In genomic region chr5:15053606-15053962, GRCm38 (mm10) we compare ENCODE assay signal across 16 mouse cellular contexts. TPM values are rescaled to one million over a fixed set of nuclear protein-coding genes. Genes with fewer than 3 reads are reported as not detected.
A peak's percentile ranks its signal among the peaks of the same experiment; 100 is the strongest.
DNase-seq lines count a peak whose midpoint lies in the region; ATAC-seq and TF ChIP-seq lines count a peak whose summit lies in the region.
"Not testable (repeated sequence)": the region's sequence is repeated elsewhere in the genome, so short reads cannot be mapped to it uniquely, and the experiment has no call there.
"Had no signal": no experiment of that assay in that cellular context is flagged by ENCODE, and none has a peak within 500 bp of the region (broad histone marks: within the 10 kb centered on the region; RNA-seq: fewer than 3 reads in every experiment).

No protein-coding gene starts in this region.

- H3K4me3 ChIP-seq in G1E (ENCODE audit: low read depth, low read length); forebrain, embryonic 11.5 days (ENCODE audit: low read depth, low read length); heart, embryonic 16.5 days (ENCODE audit: low read length); intestine, embryonic 14.5 days (ENCODE audit: low read depth, low read length); kidney, postnatal 0 days (replicated peaks; ENCODE audit: low read depth, low read length); liver, embryonic 12.5 days; neural tube, embryonic 12.5 days: not testable (repeated sequence)

- not testable (repeated sequence) for H3K27me3 ChIP-seq in G1E (ENCODE audit: insufficient read depth, low read length); forebrain, embryonic 11.5 days (ENCODE audit: control insufficient read depth, insufficient read depth, low read length); heart, embryonic 16.5 days (ENCODE audit: control insufficient read depth, insufficient read depth, low read length); intestine, embryonic 14.5 days (replicated peaks; ENCODE audit: control insufficient read depth, insufficient read depth, low read length); kidney, postnatal 0 days (ENCODE audit: insufficient read depth, low read length); liver, embryonic 12.5 days (replicated peaks); neural tube, embryonic 12.5 days (replicated peaks)

- H3K9me3 ChIP-seq in G1E (replicated peaks); intestine, embryonic 14.5 days (ENCODE audit: control insufficient read depth, low read length); kidney, postnatal 0 days (replicated peaks; ENCODE audit: low read length): not testable (repeated sequence)
- H3K9me3 ChIP-seq in forebrain, embryonic 11.5 days (ENCODE audit: control insufficient read depth, low read length) = peaks cover 11% of the 10 kb centered on the region
- H3K9me3 ChIP-seq in heart, embryonic 16.5 days (replicated peaks; ENCODE audit: control insufficient read depth, low read length) = peaks cover 16% of the 10 kb centered on the region
- peaks cover 16% of the 10 kb centered on the region for H3K9me3 ChIP-seq in liver, embryonic 12.5 days (replicated peaks)
- peaks cover 31% of the 10 kb centered on the region for H3K9me3 ChIP-seq in neural tube, embryonic 12.5 days

- WGBS in forebrain, embryonic 11.5 days = 85% methylated on average over 7 of the region's 8 CpGs
- 77% methylated on average over 7 of the region's 8 CpGs for WGBS in heart, embryonic 16.5 days
- 85% methylated on average over 7 of the region's 8 CpGs for WGBS in intestine, embryonic 14.5 days
- 84% methylated on average over 7 of the region's 8 CpGs for WGBS in kidney, postnatal 0 days
- 63% methylated on average over 8 of the region's 8 CpGs for WGBS in liver, embryonic 12.5 days (ENCODE audit: insufficient replicate concordance)
- WGBS in neural tube, embryonic 12.5 days = 79% methylated on average over 8 of the region's 8 CpGs

- H3K9ac ChIP-seq in forebrain, embryonic 11.5 days (ENCODE audit: low read length); heart, embryonic 16.5 days (ENCODE audit: low read length); intestine, embryonic 14.5 days (ENCODE audit: low read length); kidney, postnatal 0 days (ENCODE audit: low read depth, low read length); liver, embryonic 12.5 days; neural tube, embryonic 12.5 days: not testable (repeated sequence)

- ATAC-seq in G1E (ENCODE audit: extremely low read depth, insufficient number of reproducible peaks, low FRiP score, poor library complexity, severe bottlenecking) = peak; percentile 8; the same call in 1 of the 2 replicates
- peak; percentile 69 for ATAC-seq in forebrain, embryonic 11.5 days (replicated peaks; ENCODE audit: low FRiP score)
- ATAC-seq in heart, embryonic 16.5 days (replicated peaks; ENCODE audit: extremely low read depth, insufficient read depth, low FRiP score) = peak; percentile 49; the same call in 1 of the 2 replicates
- peak; percentile 40; the same call in 1 of the 2 replicates for ATAC-seq in intestine, embryonic 14.5 days (replicated peaks; ENCODE audit: low FRiP score, low TSS enrichment, low read depth)
- ATAC-seq in kidney, postnatal 0 days (replicated peaks; ENCODE audit: low FRiP score, low read depth) = peak; percentile 54; the same call in 1 of the 2 replicates
- ATAC-seq in liver, embryonic 12.5 days = peak; percentile 40; the same call in 1 of the 2 replicates
- peak; percentile 58 for ATAC-seq in neural tube, embryonic 12.5 days (ENCODE audit: low FRiP score, low read depth)

- not testable (repeated sequence) for H3K4me2 ChIP-seq in forebrain, embryonic 11.5 days (ENCODE audit: low read depth, low read length, severe bottlenecking); heart, embryonic 16.5 days (ENCODE audit: low read depth, low read length); intestine, embryonic 14.5 days (ENCODE audit: low read length); kidney, postnatal 0 days (ENCODE audit: low read length); liver, embryonic 12.5 days; neural tube, embryonic 12.5 days (replicated peaks)

- DNase-seq in G1E (ENCODE audit: low spot score); forebrain, embryonic 11.5 days (ENCODE audit: low spot score); intestine, embryonic 14.5 days (ENCODE audit: low spot score); kidney, postnatal 0 days (ENCODE audit: low spot score): not testable (repeated sequence)

- H3K27ac ChIP-seq in forebrain, embryonic 11.5 days (ENCODE audit: low read depth, low read length); heart, embryonic 16.5 days (ENCODE audit: low read length); intestine, embryonic 14.5 days (ENCODE audit: low read depth); kidney, postnatal 0 days; liver, embryonic 12.5 days; neural tube, embryonic 12.5 days: not testable (repeated sequence)

- H3K36me3 ChIP-seq in G1E (replicated peaks); forebrain, embryonic 11.5 days (ENCODE audit: control insufficient read depth, insufficient read depth, low read length); heart, embryonic 16.5 days (ENCODE audit: control insufficient read depth, insufficient read depth); intestine, embryonic 14.5 days (ENCODE audit: control insufficient read depth, insufficient read depth, low read length); kidney, postnatal 0 days (ENCODE audit: insufficient read depth, low read length); liver, embryonic 12.5 days; neural tube, embryonic 12.5 days: not testable (repeated sequence)

- not testable (repeated sequence) for TF ChIP-seq CTCF in G1E (IDR thresholded peaks at IDR 0.05; ENCODE audit: low read depth, low read length); kidney, postnatal 0 days (IDR thresholded peaks at IDR 0.05; ENCODE audit: low read depth)

- H3K4me1 ChIP-seq in G1E (ENCODE audit: insufficient read depth, low read depth, low read length); forebrain, embryonic 11.5 days (replicated peaks; ENCODE audit: control insufficient read depth, insufficient read depth, low read length); heart, embryonic 16.5 days (ENCODE audit: control insufficient read depth, insufficient read depth, low read length); intestine, embryonic 14.5 days (replicated peaks; ENCODE audit: control insufficient read depth, insufficient read depth, low read length); kidney, postnatal 0 days (replicated peaks; ENCODE audit: insufficient read depth, low read length); liver, embryonic 12.5 days; neural tube, embryonic 12.5 days: not testable (repeated sequence)

RNA-seq across cellular contexts. Expression of gene Gm17019, which starts 20.8 kb away (rescaled TPM):
- total RNA-seq in G1E (2014; fragmentation: Nextera tagmentation) (not detected in 2 replicates), G1E (2017) (not detected in 2 replicates)
- not detected in 2 replicates for polyA plus RNA-seq in G1E (2012)
- not detected in 2 replicates for polyA plus RNA-seq in forebrain, embryonic 11.5 days (2014; fragmentation: Nextera tagmentation; extraction: Ambion mirVana)
- polyA plus RNA-seq in heart, embryonic 16.5 days (2015; fragmentation: Nextera tagmentation; extraction: Ambion mirVana) = not detected in 2 replicates
- polyA plus RNA-seq in intestine, embryonic 14.5 days (2014; fragmentation: Nextera tagmentation; extraction: Ambion mirVana) = not detected in 2 replicates
- not detected in 2 replicates for polyA plus RNA-seq in kidney, postnatal 0 days (2015; fragmentation: Nextera tagmentation; extraction: Ambion mirVana)
- polyA plus RNA-seq in liver, embryonic 12.5 days (2016; fragmentation: Nextera tagmentation; extraction: Ambion mirVana) = not detected in 2 replicates
- polyA plus RNA-seq in neural tube, embryonic 12.5 days (2016; fragmentation: Nextera tagmentation; extraction: Ambion mirVana) = not detected in 2 replicates
- total RNA-seq: adrenal gland, postnatal 10 days; forebrain, postnatal 0 days; gastrocnemius, postnatal 14 days; heart, postnatal 4 days; left cerebral cortex, postnatal 14 days; monocyte, adult 5-6 weeks had no signal
- polyA plus RNA-seq: cerebellum, adult 2 months; forebrain, postnatal 0 days; midbrain, embryonic 10.5 days; spleen, adult 2 months had no signal

Comparison
In these comparisons a context has a peak if more than half of its experiments do, and no peak if none do; other contexts are left out.
1. ATAC-seq: peak in every context shown above with its lines; median percentile 69 in forebrain, embryonic 11.5 days; 58 in neural tube, embryonic 12.5 days; 54 in kidney, postnatal 0 days; 49 in heart, embryonic 16.5 days; 40 in intestine, embryonic 14.5 days; 40 in liver, embryonic 12.5 days; 8 in G1E.